Mouse (Mus musculus) kidney, postnatal 0 days (tissue): ENCODE measurements at regions not wholly inside any gene's neighbourhood (a gene's known extent, or its start where the extent isn't known, plus 50 kb on each side); places are given as distances from the start of the nearest gene placed in this dataset.
A peak's percentile ranks its signal among the peaks of the same experiment; 100 is the strongest.
"Not testable (repeated sequence)": the region's sequence is repeated elsewhere in the genome, so short reads cannot be mapped to it uniquely, and the experiment has no call there.

ENCODE experiments used
- ATAC-seq: fragments of 200-750 bp; cut with Nextera tagmentation; replicated peaks from 2 replicates; pipeline ENCODE4 v1.8.0; 2017; ENCODE audit warnings: low read depth, moderate number of reproducible peaks, moderate TSS enrichment, moderate library complexity; ENCODE audit not compliant: low FRiP score
- DNase-seq: peaks from one replicate; pipeline ENCODE4 v3.0.0-alpha.2; 2016; ENCODE audit warnings: low spot score
- H3K27ac ChIP-seq: fragments of 300-500 bp; sonication (generic); 2 replicates; pipeline ENCODE4 v1.5.1; 2014; ENCODE audit warnings: mild to moderate bottlenecking
- H3K27me3 ChIP-seq: fragments of 300-500 bp; sonication (generic); 2 replicates; pipeline ENCODE4 v1.6.1; 2014; ENCODE audit warnings: low read length, mixed read lengths; ENCODE audit not compliant: insufficient read depth
- H3K36me3 ChIP-seq: fragments of 300-500 bp; sonication (generic); 2 replicates; pipeline ENCODE4 v1.6.1; 2014; ENCODE audit warnings: low read length, mixed read lengths; ENCODE audit not compliant: insufficient read depth
- H3K4me1 ChIP-seq: fragments of 300-500 bp; sonication (generic); replicated peaks from 2 replicates; pipeline ENCODE4 v1.6.1; 2014; ENCODE audit warnings: antibody characterized with exemption, low read length, mixed read lengths; ENCODE audit not compliant: insufficient read depth
- H3K4me2 ChIP-seq: fragments of 300-500 bp; sonication (generic); 2 replicates; pipeline ENCODE4 v1.6.1; 2014; ENCODE audit warnings: mild to moderate bottlenecking, low read length, moderate library complexity, mixed read lengths
- H3K4me3 ChIP-seq: fragments of 300-500 bp; sonication (generic); replicated peaks from 2 replicates; pipeline ENCODE4 v1.5.1; 2014; ENCODE audit warnings: low read depth, low read length
- H3K9ac ChIP-seq: fragments of 300-500 bp; sonication (generic); 2 replicates; pipeline ENCODE4 v1.6.1; 2014; ENCODE audit warnings: low read depth, low read length
- H3K9me3 ChIP-seq: fragments of 300-500 bp; sonication (generic); replicated peaks from 2 replicates; pipeline ENCODE4 v1.6.1; 2016; ENCODE audit warnings: low read length, inconsistent platforms, mixed read lengths
- CTCF ChIP-seq: IDR thresholded peaks from 2 replicates; pipeline ENCODE4 v1.5.1; 2016; ENCODE audit warnings: antibody characterized with exemption, low read depth, mild to moderate bottlenecking, moderate library complexity
- WGBS: fragments of 180-500 bp; shearing (Covaris S2); extraction: QIAGEN DNeasy Blood & Tissue Kit; methylation state at CpG from one replicate; pipeline ENCODE4 v1.1.7; 2014; 5-methylcytosine and 5-hydroxymethylcytosine counted together

DNA sequence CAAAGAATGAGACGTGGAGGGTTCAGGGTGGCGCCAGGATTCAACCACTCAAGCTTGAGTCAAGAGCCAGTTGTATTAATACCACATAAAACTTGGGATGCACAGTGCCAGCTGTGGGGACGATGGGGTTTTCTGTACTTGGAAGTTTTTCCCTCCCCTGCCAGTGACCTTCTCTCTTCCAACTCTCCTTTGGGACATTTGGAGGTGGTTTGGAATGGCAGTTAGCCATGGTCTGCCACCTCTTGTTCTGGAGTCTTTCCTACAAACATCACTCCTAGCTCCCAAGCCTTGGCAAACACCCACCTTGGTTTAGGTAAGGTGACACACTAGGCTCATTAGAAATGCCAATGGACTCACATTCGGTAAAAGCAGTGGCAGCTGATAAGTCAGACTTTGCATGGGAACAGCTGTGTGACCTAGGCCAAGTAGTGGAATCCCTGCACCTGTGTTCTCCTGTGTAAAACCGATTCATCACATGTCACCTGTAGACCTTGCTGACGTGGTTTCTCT is 84.1 kb upstream of the Slc25a13 start:
- no peak overlapping the region for H3K9ac ChIP-seq
- no peaks in the 10 kb centered on the region for H3K9me3 ChIP-seq
- no peaks in the 10 kb centered on the region for H3K4me1 ChIP-seq
- no peak overlapping the region for H3K4me2 ChIP-seq
- no peak for ATAC-seq
- H3K27ac ChIP-seq: no peak overlapping the region
- H3K27me3 ChIP-seq: no peaks in the 10 kb centered on the region
- TF ChIP-seq CTCF: no peak
- WGBS: 85% methylated on average over 6 of the region's 6 CpGs
- no peaks in the 10 kb centered on the region for H3K36me3 ChIP-seq
- no peak for DNase-seq
- H3K4me3 ChIP-seq: no peak overlapping the region

DNA sequence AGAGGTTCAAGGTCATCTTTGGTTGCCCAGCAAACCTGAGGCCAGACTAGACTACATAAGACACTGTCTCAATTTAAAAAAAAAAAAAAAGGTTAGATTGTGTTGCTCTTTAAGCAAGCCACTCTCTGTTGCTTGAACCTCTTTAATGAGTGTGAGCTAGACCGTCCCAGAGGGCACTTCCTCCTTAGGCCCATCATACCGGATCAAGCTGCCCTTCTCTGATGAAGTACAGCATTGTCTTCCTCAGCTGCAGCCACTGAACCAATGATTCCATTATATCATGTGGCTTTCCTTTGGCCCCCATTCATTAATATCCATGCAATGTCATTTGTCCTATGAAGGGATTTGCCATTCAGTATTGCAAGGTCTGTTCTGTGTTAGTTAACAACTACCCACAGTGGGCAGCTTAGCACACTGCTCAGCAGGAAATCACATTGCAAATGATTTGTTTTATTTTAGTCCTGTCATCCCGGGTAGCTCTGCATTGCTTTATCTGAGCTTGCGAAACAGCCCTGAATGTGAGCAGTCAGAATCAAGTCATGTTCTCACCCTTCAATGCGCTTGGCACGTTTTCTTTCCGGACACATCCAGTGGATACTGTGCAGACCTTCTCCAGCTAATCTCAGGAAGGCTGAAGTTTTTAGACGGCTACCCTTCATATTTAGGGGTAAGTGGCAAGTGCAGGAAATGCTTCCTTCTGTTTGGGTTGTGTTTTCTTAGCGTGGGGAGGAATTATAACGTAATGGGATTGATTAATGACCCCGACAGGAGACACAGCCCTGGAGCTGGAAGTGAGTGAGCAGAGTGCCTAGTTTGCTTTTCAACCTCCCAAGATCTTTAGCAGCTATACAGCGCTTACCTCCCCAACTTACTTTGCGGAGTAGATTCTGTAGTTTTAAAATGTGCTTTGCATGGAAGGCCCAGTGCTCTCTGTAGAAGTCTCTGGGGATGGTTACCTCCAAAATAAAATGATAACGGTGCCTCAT is 82.2 kb upstream of the Slc25a13 start:
- no peak overlapping the region for H3K27ac ChIP-seq
- no peaks in the 10 kb centered on the region for H3K36me3 ChIP-seq
- peak; percentile 13 for DNase-seq
- no peak overlapping the region for H3K4me3 ChIP-seq
- no peaks in the 10 kb centered on the region for H3K4me1 ChIP-seq
- H3K9me3 ChIP-seq: no peaks in the 10 kb centered on the region
- WGBS: 38% methylated on average over 14 of the region's 14 CpGs
- no peak for ATAC-seq
- no peak for TF ChIP-seq CTCF
- no peaks in the 10 kb centered on the region for H3K27me3 ChIP-seq
- no peak overlapping the region for H3K9ac ChIP-seq
- H3K4me2 ChIP-seq: no peak overlapping the region

DNA sequence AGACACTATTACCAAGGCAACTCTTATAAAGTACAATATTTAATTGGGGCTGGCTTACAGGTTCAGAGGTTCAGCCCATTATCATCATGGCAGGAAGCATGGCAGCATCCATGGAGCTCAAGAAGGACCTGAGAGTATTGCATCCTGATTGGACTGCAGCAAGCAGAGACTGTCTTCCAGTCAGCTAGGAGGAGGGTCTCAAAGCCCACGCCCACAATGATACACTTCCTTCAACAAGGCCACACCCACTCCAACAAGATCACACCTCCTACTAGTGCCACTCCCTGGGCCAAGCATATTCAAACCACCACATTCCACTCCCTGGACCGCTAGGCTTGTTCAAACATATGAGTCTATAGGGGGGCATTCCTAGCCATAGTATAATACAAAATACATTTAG is 78.6 kb upstream of the Slc25a13 start:
- not testable (repeated sequence) for DNase-seq
- 87% methylated on average over 2 of the region's 2 CpGs for WGBS

DNA sequence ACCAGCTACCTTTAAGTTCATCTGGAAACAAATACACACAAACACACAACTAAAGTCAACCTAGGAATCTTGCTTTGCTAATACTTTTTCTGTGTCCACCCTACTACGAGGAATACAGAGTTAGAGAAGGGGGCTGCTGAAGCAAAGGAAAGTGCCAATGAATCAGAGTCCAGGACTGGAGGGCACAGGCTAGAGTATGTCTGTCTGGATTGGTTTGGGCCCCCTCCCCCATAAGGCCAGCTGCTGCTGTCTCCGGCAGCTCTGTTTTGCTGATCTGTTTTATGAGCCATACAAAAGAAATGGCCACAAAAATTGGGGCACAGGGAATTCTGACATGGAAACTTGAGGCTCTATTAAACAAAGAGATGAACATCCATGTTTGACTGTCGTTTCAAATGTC is 74.8 kb upstream of the Slc25a13 start:
- TF ChIP-seq CTCF: no peak
- no peaks in the 10 kb centered on the region for H3K36me3 ChIP-seq
- no peaks in the 10 kb centered on the region for H3K27me3 ChIP-seq
- no peaks in the 10 kb centered on the region for H3K9me3 ChIP-seq
- H3K9ac ChIP-seq: no peak overlapping the region
- ATAC-seq: no peak
- DNase-seq: peak; percentile 35
- no peak overlapping the region for H3K4me2 ChIP-seq
- no peak overlapping the region for H3K27ac ChIP-seq
- WGBS: 34% methylated on average over 3 of the region's 3 CpGs
- no peak overlapping the region for H3K4me3 ChIP-seq
- no peaks in the 10 kb centered on the region for H3K4me1 ChIP-seq

More for the DNA sequence above, 78.6 kb upstream of the Slc25a13 start:
- not testable (repeated sequence) for H3K9me3 ChIP-seq, H3K27me3 ChIP-seq, H3K9ac ChIP-seq, H3K27ac ChIP-seq, H3K4me1 ChIP-seq, H3K4me2 ChIP-seq, ATAC-seq, H3K36me3 ChIP-seq, H3K4me3 ChIP-seq

DNA sequence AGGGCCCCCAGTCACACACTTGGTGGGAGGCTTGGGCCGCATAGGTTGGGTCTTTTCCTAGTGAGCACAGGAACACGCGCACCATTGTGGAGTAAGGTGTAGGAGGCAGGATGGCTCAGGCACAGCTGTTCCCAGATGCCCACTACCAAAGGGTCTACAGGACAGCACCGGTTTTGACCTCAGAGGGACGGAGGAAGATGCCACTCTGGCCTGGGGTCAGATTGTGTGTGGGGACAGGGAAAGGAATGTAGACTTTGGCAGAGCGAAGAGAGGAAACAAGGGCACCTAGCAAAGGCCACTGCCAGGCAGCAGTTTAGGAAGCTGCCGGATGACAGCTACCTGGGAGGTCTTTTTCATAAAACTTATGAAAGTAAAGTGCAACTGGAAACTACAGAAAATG is 73.5 kb upstream of the Slc25a13 start:
- no peaks in the 10 kb centered on the region for H3K9me3 ChIP-seq
- no peak for DNase-seq
- no peaks in the 10 kb centered on the region for H3K36me3 ChIP-seq
- no peaks in the 10 kb centered on the region for H3K27me3 ChIP-seq
- no peak overlapping the region for H3K9ac ChIP-seq
- ATAC-seq: 0 out of 2 replicates have a peak, but pooled peaks have one; percentile 40
- TF ChIP-seq CTCF: no peak
- no peak overlapping the region for H3K4me3 ChIP-seq
- no peaks in the 10 kb centered on the region for H3K4me1 ChIP-seq
- H3K4me2 ChIP-seq: no peak overlapping the region
- no peak overlapping the region for H3K27ac ChIP-seq
- 61% methylated on average over 7 of the region's 7 CpGs for WGBS

DNA sequence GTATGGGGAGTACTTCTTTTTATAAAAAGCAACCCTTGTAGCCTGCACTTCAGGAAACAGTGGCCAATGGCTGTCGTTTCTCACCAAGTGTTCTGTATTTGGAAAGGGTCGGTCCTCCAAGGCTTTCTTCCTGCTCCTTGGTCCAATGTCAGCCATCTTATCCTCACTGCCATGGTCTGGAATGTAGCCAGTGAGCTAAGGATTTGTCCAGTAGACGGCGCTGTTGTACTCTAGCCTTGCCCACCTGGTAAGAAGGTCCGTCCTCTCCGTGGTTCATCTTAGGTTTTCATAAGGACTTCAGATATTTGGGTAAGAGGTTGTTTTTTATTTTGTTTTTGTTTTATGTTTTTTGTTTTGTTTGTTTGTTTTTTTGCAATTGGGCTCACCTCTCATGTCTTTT is 72.8 kb upstream of the Slc25a13 start:
- 27% methylated on average over 6 of the region's 6 CpGs for WGBS
- H3K9me3 ChIP-seq: no peaks in the 10 kb centered on the region
- ATAC-seq (no peak), DNase-seq (peak; percentile 62)
- no peak overlapping the region for H3K4me2 ChIP-seq
- no peaks in the 10 kb centered on the region for H3K36me3 ChIP-seq
- H3K27ac ChIP-seq: no peak overlapping the region
- H3K27me3 ChIP-seq: no peaks in the 10 kb centered on the region
- no peaks in the 10 kb centered on the region for H3K4me1 ChIP-seq
- H3K9ac ChIP-seq: no peak overlapping the region
- TF ChIP-seq CTCF: peak; percentile 78
- no peak overlapping the region for H3K4me3 ChIP-seq
